Mouse (Mus musculus) testis, adult 2 months (tissue): ENCODE results near the gene Rbms3. TPM values are rescaled to one million over a fixed set of nuclear protein-coding genes. Genes with fewer than 3 reads are reported as not detected.

Experiments
- H3K27ac ChIP-seq: fragments of 200-500 bp; 2 replicates; pipeline ENCODE4 v1.5.1; 2012; ENCODE audit warnings: low read depth, low read length; ENCODE audit not compliant: control insufficient read depth, insufficient read depth
- H3K27me3 ChIP-seq: fragments of 200-500 bp; 2 replicates; pipeline ENCODE4 v1.6.1; 2012; ENCODE audit warnings: mild to moderate bottlenecking, low read length, moderate library complexity; ENCODE audit not compliant: control insufficient read depth, insufficient read depth
- H3K36me3 ChIP-seq: fragments of 200-500 bp; 2 replicates; pipeline ENCODE4 v1.6.1; 2012; ENCODE audit warnings: mild to moderate bottlenecking, low read length; ENCODE audit not compliant: control insufficient read depth, insufficient read depth
- H3K4me1 ChIP-seq: fragments of 200-500 bp; 2 replicates; pipeline ENCODE4 v1.6.1; 2012; ENCODE audit warnings: low read length; ENCODE audit not compliant: control insufficient read depth, insufficient read depth
- H3K4me3 ChIP-seq: fragments of 200-500 bp; 2 replicates; pipeline ENCODE4 v1.5.1; 2012; ENCODE audit warnings: low read depth, mild to moderate bottlenecking, low read length, moderate library complexity, mixed read lengths; ENCODE audit not compliant: control insufficient read depth
- CTCF ChIP-seq: fragments of 200-500 bp; IDR thresholded peaks from 2 replicates; pipeline ENCODE4 v1.5.1; 2012; ENCODE audit warnings: low read depth, mild to moderate bottlenecking, inconsistent platforms, low read length, moderate library complexity; ENCODE audit not compliant: control insufficient read depth, insufficient read depth, insufficient replicate concordance
- POLR2A ChIP-seq: fragments of 200-500 bp; IDR thresholded peaks from 2 replicates; pipeline ENCODE4 v1.6.1; 2012; ENCODE audit warnings: low read depth, mild to moderate bottlenecking, inconsistent platforms, low read length, moderate library complexity; ENCODE audit not compliant: control insufficient read depth
- polyA plus RNA-seq: library from polyadenylated mRNA; depleted of rRNA; stranded (reverse); fragments of >200 nt; gene quantifications from 2 replicates; pipeline ENCODE4 v1.2.3, GENCODE M21; 2012

Gene Rbms3
- polyA plus RNA-seq, 1 experiment, result 0.72 TPM

DNA sequence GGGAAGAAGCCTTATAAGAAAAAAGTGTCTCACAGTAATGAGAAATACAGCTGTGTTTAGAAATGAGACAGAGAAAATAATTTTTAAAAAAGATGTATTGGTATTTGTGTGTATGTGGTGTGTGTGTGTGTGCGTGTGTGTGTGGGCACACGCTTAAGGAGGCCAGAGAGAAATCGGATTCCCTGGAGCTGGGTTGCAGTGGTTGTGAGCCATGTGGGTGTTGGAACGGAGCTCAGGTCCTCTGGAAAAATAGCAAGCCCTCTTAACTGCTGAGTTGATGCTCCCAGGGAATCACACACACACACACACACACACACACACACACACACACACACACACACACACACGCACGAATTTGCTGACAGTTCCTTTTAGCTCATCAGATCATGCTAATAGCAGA lies 900.5 kb downstream of the Rbms3 start:
- TF ChIP-seq CTCF (no peak), POLR2A (no peak)

DNA sequence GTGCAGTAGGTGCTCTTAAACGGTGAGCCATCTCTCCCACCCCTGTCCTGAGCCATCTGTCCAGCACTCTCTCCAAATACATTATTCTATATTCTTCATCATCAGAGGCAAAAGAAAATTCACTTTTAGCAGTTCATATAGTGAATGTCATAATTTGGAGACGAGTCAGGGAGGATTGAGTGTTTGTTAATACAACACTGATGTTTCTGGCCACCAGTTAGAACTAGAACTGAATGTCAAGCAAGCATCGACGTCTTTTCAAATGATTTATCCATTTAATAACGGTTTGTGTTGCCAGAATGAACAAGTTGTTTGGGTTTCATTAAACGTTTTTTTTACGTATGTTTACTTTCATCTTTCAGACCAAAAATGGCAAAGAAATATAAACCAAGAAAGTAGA lies 901.1 kb downstream of the Rbms3 start:
- H3K4me3 ChIP-seq, result no peak overlapping the region
- H3K27me3 ChIP-seq, result no peaks in the 10 kb centered on the region
- no peak overlapping the region for H3K27ac ChIP-seq
- H3K4me1 ChIP-seq, result no peaks in the 10 kb centered on the region
- TF ChIP-seq POLR2A (no peak), CTCF (no peak)
- H3K36me3 ChIP-seq, result no peaks in the 10 kb centered on the region

More for the DNA sequence above, 900.5 kb downstream of the Rbms3 start:
- Histone ChIP-seq H3K4me3 (no peak overlapping the region), H3K27me3 (no peaks in the 10 kb centered on the region), H3K4me1 (no peaks in the 10 kb centered on the region), H3K27ac (no peak overlapping the region), H3K36me3 (no peaks in the 10 kb centered on the region)

DNA sequence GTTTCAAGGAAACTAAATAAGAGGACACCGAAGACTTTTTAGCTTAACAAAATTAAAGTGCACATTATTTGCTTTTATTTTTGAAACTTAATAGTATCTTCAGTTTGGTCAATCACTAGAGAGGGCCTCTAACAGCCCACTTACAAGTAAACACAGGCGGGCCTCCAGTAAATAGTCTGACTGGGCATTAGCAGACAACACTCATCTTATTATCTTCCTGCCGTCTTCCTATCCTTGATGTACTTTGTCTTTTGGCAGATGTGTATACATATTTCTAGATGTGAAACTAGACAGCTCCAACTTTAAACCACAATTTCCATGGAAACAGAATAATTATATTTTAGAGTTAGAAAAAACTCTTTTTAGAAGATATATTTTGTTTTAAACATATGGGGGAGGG lies 901.6 kb downstream of the Rbms3 start:
- H3K27me3 ChIP-seq, result no peaks in the 10 kb centered on the region
- no peak overlapping the region for H3K27ac ChIP-seq
- TF ChIP-seq CTCF (no peak), POLR2A (no peak)
- H3K4me3 ChIP-seq, result no peak overlapping the region
- H3K36me3 ChIP-seq, result no peaks in the 10 kb centered on the region
- no peaks in the 10 kb centered on the region for H3K4me1 ChIP-seq

DNA sequence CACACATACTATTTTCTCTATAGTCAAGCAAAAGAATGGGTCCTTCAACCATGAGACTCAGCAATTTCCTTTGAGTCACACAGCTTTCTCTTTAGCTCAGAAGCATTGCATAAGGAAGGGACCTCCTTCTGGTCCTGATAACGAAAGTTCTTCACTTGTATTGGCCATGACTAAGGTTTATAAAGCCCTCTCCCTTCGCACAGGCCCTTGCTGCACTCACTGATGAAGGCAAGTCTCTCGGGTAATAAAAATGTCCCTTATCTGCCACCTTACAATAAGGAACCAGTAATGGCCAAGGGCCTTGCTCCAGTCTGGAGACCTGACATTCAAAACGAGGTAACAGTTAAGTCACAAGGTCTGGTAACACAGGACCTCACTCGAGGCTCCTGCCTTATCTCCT lies 905.1 kb downstream of the Rbms3 start:
- Histone ChIP-seq H3K4me3 (no peak overlapping the region), H3K27me3 (no peaks in the 10 kb centered on the region), H3K36me3 (no peaks in the 10 kb centered on the region), H3K27ac (no peak overlapping the region), H3K4me1 (no peaks in the 10 kb centered on the region)
- TF ChIP-seq CTCF (no peak), POLR2A (no peak)

DNA sequence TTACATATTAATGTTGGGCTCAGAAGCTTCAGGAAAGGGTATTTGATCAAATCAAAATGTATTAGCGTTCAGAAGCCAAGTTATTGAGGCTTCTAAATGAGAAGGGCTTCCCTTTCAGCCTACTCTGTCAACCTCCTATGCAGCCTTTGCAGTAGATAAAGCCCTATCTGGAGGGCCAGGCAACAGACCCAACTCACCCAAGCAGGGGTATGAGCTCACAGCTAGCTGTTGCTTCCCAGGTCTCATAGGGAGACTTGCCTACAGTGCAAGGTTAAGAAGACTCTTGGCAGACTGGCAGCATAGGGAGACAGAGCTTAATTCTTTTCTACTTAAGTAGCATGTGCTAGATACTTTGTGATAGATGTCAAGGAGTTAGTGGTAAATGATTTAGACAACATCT lies 926.6 kb downstream of the Rbms3 start:
- H3K4me1 ChIP-seq, result no peaks in the 10 kb centered on the region
- no peak overlapping the region for H3K4me3 ChIP-seq
- H3K27me3 ChIP-seq, result no peaks in the 10 kb centered on the region
- TF ChIP-seq POLR2A, result no peak
- no peak for TF ChIP-seq CTCF
- no peak overlapping the region for H3K27ac ChIP-seq
- no peaks in the 10 kb centered on the region for H3K36me3 ChIP-seq

DNA sequence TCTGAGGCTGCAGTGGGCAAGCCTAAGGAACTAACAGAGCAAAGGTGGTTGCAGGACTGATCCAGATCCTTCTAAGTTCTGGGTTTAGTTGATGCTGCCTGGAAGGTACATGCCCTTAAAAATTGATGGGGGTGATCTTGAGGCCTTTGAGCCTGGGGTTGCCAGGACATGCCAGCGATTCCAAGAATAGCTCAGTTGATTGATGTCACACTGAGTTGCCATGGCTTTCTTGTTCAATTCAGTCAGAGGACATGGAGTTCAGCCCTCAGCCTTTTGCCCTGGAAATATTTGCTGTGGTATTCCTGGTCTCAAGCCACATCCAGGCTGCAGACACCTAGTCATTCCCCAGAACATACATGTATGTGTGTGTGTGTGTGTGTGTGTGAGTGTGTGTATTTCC lies 927.1 kb downstream of the Rbms3 start:
- Histone ChIP-seq H3K27me3 (no peaks in the 10 kb centered on the region), H3K4me3 (no peak overlapping the region), H3K4me1 (no peaks in the 10 kb centered on the region), H3K36me3 (no peaks in the 10 kb centered on the region), H3K27ac (no peak overlapping the region)
- no peak for TF ChIP-seq POLR2A
- no peak for TF ChIP-seq CTCF

DNA sequence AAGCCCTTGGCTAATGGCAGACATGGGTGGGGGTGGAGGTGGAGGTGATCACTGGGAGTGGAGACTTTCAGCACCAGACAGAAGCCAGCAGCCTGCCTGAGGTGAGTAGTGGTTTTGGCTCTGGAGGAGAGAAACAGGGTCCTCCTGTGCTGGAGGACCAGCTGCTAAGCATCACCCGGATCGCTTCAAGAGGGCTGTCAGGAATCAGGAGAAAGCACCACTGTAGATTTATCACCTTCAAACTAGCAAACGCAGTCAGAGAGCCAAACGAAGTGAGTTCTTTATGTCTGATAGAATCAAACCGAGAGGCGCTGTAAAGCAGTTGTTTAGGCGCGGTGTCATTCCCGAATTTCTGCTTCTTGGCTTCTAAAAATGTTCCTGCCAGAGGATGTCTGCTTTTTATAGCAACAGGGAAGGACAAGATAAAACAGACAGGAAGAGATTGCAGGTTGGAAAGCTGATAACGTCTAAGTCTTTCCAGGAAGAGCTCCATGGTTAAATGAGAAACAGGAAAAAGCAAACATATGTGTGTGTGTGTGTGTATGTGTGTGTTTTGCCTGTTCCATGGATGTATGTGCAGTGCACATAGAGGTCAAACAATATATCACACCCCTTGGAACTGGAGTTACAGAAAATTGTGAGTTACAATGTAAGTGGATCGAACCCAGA lies 928.1 kb downstream of the Rbms3 start:
- no peak overlapping the region for H3K27ac ChIP-seq
- no peak overlapping the region for H3K4me3 ChIP-seq
- H3K36me3 ChIP-seq, result no peaks in the 10 kb centered on the region
- no peaks in the 10 kb centered on the region for H3K27me3 ChIP-seq
- H3K4me1 ChIP-seq, result no peaks in the 10 kb centered on the region
- TF ChIP-seq POLR2A (no peak), CTCF (no peak)

DNA sequence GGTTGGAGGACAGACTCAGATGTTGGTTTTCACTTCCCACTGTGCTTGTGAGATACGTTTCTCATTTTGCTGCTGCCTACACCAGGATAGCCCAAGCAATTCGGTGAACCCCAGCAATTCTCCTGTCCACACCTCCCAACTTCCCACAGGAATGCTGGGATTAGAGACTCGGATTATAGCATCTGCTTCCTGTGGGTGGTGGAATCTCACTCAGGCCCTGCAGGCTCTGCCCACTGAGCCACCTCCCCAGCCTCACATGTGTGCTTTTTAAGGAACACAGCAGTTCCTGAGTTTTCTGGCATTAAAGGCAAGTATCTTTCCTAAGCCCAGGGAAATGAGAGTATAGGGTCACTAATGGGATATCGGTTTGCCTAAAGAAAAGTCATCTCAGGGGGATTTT lies 941.1 kb downstream of the Rbms3 start:
- H3K27ac ChIP-seq, result no peak overlapping the region
- H3K4me1 ChIP-seq, result no peaks in the 10 kb centered on the region
- H3K27me3 ChIP-seq, result no peaks in the 10 kb centered on the region
- H3K36me3 ChIP-seq, result no peaks in the 10 kb centered on the region
- TF ChIP-seq CTCF (no peak), POLR2A (no peak)
- H3K4me3 ChIP-seq, result no peak overlapping the region

DNA sequence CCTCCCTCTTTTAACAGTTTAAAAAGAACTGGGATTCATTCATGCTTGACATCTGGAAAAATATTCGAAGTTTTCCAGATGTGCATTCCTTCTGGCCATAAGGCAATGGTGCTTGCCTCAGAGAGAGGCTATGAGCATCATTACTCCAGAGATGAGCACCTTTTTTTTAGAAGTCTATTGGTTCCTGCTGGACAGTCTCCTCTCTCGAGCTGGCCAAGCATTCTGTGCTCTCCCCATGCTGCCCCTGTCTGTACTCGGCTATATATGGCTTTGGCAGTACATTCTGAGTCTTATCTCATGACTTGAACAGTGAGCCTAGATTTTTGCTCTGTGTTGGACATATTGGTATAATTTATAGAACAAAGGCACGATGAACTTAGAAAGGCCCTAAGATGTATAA lies 952.6 kb downstream of the Rbms3 start:
- Histone ChIP-seq H3K36me3 (no peaks in the 10 kb centered on the region), H3K4me1 (no peaks in the 10 kb centered on the region), H3K4me3 (no peak overlapping the region), H3K27me3 (no peaks in the 10 kb centered on the region), H3K27ac (no peak overlapping the region)
- TF ChIP-seq POLR2A (no peak), CTCF (no peak)
